Mouse (Mus musculus): Measurements from ENCODE around the gene Scap.

GRCm38 (mm10) chr9:110315410-110315809 is 17.7 kb upstream of the Scap start:
- TF ChIP-seq CTCF (IDR thresholded peaks at IDR 0.05; ENCODE audit: low read depth) = no peak
- no peak for TF ChIP-seq EP300 (optimal IDR thresholded peaks at IDR 0.05)

Data from stomach, postnatal 0 days (tissue).